Mouse (Mus musculus) E14TG2a.4 (cell line): ENCODE measurements around the gene Nek7.

ENCODE experiments used
- H3K27me3 ChIP-seq: 2 replicates; pipeline ENCODE4 v1.6.1; 2014; ENCODE audit warnings: low read length, control low read depth; ENCODE audit not compliant: insufficient read depth
- H3K36me3 ChIP-seq: 2 replicates; pipeline ENCODE4 v1.6.1; 2014; ENCODE audit warnings: low read length, control low read depth; ENCODE audit not compliant: insufficient read depth
- H3K4me1 ChIP-seq: replicated peaks from 2 replicates; pipeline ENCODE4 v1.6.1; 2014; ENCODE audit warnings: low read depth, low read length, control low read depth
- H3K4me3 ChIP-seq: replicated peaks from 2 replicates; pipeline ENCODE4 v1.5.1; 2014; ENCODE audit warnings: mild to moderate bottlenecking, low read length
- H3K9me3 ChIP-seq: 2 replicates; pipeline ENCODE4 v1.6.1; 2014; ENCODE audit warnings: low read length, control low read depth
- CTCF ChIP-seq: conservative IDR thresholded peaks from 2 replicates; pipeline ENCODE4 v1.5.1; 2014; ENCODE audit warnings: low read length
- NANOG ChIP-seq: IDR thresholded peaks from 2 replicates; pipeline ENCODE4 v1.6.1; 2014; ENCODE audit warnings: borderline replicate concordance, low read length, mixed read lengths
- POU5F1 ChIP-seq: IDR thresholded peaks from 2 replicates; pipeline ENCODE4 v1.6.1; 2014; ENCODE audit warnings: low read length, borderline replicate concordance

Nek7 gene

DNA sequence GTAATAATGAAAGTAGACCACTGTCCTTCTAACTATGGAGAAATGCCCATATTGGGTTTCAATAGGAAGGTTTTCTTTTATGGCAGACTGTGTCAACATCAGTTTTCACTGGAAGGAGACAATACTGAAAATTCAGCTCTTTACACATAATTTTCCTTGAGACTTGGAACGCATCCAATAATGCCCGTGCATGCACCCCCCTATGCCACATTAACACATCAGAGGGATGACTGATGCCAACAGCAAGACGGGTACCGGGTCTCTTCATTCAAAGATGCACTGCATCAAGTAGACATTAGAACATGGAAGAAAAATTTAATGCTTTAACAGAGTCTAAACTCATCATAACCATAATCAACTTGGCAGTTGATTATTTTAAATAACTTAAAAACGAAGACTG lies 101.7 kb downstream of the Nek7 start:
- TF ChIP-seq NANOG (no peak), CTCF (no peak), POU5F1 (no peak)
- no peak overlapping the region for H3K4me3 ChIP-seq
- H3K4me1 ChIP-seq: no peaks in the 10 kb centered on the region
- H3K27me3 ChIP-seq: no peaks in the 10 kb centered on the region
- H3K9me3 ChIP-seq: no peaks in the 10 kb centered on the region
- peaks cover 10% of the 10 kb centered on the region; the same call in 1 of the 2 replicates for H3K36me3 ChIP-seq

DNA sequence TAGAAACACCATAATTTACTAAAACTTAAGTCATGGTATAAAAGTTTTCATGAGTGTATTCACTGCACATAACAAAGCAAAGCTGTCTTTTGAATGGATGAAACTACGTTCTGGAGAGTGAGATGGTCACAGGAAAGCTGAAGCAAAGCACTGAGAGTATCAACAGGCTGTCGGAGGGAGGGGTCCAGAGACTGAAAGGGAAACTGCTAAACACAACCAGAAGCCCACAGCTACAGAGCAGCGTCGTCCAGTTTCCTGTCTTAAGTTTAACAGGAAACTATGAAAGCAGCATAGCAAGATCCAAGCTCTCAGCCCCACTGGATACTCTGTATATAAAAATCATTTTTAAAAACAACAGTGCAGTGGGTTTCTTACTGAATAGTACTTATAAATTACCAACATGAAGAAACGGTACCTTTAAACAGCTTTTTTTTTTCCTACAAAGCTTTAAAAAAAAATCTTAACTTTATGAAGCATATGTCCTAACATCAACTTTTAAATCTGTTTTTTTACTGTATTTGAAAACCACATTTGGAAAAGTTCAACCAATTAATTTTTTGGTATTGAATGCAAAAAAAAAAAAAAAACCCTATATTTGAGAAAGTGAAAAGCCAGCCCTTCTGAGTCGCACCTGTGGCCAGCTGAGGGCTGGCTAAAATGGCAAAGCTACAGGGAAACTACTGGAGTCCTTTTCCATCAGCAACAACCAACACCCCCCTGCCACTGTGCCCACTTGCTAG lies 102.4 kb downstream of the Nek7 start:
- TF ChIP-seq CTCF: no peak
- TF ChIP-seq NANOG: no peak
- no peak for TF ChIP-seq POU5F1
- peaks cover 10% of the 10 kb centered on the region; the same call in 1 of the 2 replicates for H3K36me3 ChIP-seq
- no peaks in the 10 kb centered on the region for H3K4me1 ChIP-seq
- H3K9me3 ChIP-seq: no peaks in the 10 kb centered on the region
- H3K27me3 ChIP-seq: no peaks in the 10 kb centered on the region
- H3K4me3 ChIP-seq: no peak overlapping the region

DNA sequence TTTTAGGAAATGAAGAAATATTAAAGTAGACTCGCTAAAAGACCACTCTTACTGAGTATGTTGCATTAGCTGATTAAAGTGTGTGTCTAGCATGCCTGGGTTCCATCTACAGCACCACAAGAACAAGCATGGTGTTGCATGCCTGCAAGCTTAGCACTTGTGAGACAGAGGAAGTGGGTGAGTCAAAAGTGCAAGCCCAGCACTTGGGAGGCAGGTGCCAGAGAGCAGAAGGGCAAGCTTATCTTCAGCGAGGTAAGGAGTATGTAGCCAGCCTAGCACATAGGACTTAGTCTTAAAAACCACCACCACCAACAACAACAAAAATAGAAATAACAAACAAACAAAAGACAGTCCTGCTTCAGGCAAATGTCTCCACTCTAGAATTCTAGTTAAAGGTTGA lies 103.0 kb downstream of the Nek7 start:
- Histone ChIP-seq H3K36me3 (peaks cover 10% of the 10 kb centered on the region), H3K9me3 (no peaks in the 10 kb centered on the region), H3K4me1 (no peaks in the 10 kb centered on the region), H3K27me3 (no peaks in the 10 kb centered on the region), H3K4me3 (no peak overlapping the region)
- TF ChIP-seq CTCF (no peak), POU5F1 (no peak)

DNA sequence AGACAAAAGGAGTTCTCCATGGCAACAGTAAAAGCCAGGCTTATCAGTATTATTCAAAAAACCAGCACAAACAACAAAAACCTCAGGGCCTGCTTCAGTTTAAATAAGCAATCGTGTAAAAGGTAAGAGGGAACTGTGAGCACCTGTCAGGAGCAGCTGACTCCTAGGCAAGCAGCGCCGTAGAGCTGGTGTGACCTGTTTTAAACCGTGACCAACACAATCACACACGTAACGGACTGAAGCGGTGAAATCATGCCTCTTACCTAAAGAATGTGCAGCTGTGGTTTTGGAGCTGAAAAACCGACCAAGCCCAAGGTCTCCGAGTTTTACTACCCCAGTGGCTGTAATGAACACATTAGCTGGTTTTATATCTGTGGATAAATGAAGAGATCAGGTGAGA lies 104.6 kb downstream of the Nek7 start:
- no peaks in the 10 kb centered on the region for H3K27me3 ChIP-seq
- H3K4me1 ChIP-seq: no peaks in the 10 kb centered on the region
- TF ChIP-seq NANOG: no peak
- no peak for TF ChIP-seq CTCF
- no peak for TF ChIP-seq POU5F1
- peaks cover 13% of the 10 kb centered on the region for H3K36me3 ChIP-seq
- no peak overlapping the region for H3K4me3 ChIP-seq
- H3K9me3 ChIP-seq: no peaks in the 10 kb centered on the region

DNA sequence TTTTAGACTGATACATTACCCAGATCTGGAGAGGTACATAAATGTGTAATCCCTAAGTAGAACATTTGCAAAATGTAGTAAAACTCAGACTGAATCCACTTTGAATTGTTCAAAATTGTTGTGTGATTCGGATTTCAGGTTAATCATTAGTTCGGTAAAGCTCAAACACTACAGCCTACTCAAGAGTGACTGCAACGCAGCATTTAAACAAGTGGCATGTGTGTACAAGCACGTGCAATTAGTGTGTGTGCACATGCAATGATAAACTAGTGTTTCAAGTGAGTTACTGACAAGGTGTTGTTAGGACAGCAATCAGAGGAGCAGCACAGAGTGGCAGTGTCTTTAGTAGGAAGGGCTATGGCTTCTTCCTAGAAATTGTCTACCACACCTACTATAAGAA lies 106.0 kb downstream of the Nek7 start:
- H3K9me3 ChIP-seq: no peaks in the 10 kb centered on the region
- H3K4me3 ChIP-seq: no peak overlapping the region
- H3K36me3 ChIP-seq: peaks cover 14% of the 10 kb centered on the region
- H3K27me3 ChIP-seq: no peaks in the 10 kb centered on the region
- no peak for TF ChIP-seq CTCF
- TF ChIP-seq POU5F1: no peak
- no peak for TF ChIP-seq NANOG
- H3K4me1 ChIP-seq: no peaks in the 10 kb centered on the region

DNA sequence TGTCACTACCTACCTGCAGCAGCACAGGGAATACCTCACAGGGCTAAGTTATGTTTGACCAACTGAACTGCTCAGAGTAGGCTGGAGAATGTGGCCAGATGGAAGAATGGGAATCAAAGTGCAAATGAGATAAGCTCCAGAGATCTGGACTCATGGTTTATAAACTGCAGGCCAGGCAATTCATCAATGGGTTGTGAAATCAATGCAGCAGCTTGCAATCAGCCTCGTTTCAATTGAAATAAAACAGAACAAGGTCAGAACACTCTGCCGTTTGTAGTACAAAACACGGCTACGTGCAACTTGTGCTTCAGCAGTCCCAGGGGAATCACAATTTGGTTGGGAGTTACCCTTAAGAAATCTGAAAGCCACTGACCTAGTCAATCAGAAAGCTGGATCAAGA lies 109.4 kb downstream of the Nek7 start:
- Histone ChIP-seq H3K27me3 (no peaks in the 10 kb centered on the region), H3K4me3 (no peak overlapping the region), H3K36me3 (peaks cover 9% of the 10 kb centered on the region; the same call in 1 of the 2 replicates), H3K4me1 (no peaks in the 10 kb centered on the region), H3K9me3 (no peaks in the 10 kb centered on the region)
- TF ChIP-seq POU5F1 (no peak), NANOG (no peak), CTCF (no peak)

DNA sequence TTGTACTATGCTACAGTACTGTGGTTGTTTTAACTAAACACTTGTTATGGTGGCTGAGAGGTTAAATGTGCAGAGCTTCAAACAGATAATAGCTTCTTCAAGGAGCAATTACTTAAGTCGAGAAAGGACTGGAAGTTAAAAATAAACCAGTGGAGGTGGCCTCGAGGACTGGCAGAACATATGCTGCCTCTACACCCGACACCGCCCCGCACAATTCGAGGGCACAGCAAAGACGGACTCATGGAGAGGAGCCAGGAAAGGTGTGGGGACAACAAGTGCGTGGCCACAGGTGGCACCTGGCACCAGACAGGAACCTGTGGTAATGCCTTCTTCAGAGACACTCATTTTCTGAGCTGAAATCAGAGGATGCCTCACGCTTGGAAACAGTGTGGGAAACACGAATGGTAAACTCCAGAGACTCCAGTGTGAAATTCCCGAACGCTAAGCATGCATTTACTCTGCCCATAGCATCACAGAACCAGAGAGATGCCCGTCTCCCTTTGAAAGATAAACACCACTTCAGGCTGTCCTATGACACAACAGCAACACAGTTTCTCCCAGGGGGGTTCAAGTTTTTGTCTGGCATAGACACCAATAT lies 112.4 kb downstream of the Nek7 start:
- peaks cover 14% of the 10 kb centered on the region; the same call in 1 of the 2 replicates for H3K4me1 ChIP-seq
- no peaks in the 10 kb centered on the region for H3K9me3 ChIP-seq
- no peak overlapping the region for H3K4me3 ChIP-seq
- peaks cover 4% of the 10 kb centered on the region; the same call in 1 of the 2 replicates for H3K36me3 ChIP-seq
- H3K27me3 ChIP-seq: no peaks in the 10 kb centered on the region
- no peak for TF ChIP-seq CTCF
- TF ChIP-seq NANOG: no peak
- no peak for TF ChIP-seq POU5F1

DNA sequence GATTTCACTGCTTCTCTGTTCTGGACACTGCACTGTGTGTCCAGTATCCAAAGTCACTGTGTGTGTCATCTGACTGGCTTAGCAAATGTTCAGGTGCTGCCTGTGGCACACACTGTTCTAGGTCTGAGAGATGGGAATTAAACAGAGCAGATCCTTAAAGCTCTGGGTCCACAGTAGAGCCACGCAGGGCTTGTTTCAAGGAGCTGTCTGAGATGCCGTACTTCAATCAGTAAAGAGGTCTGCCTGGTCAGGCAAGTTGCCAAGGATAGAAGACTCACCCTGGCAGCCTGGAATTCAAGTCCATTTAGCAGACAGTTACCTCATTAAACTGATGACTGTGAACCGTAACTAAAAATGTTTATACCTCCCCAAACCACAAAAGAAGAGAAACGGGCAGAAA lies 112.9 kb downstream of the Nek7 start:
- TF ChIP-seq CTCF: no peak
- TF ChIP-seq POU5F1: no peak
- no peak for TF ChIP-seq NANOG
- Histone ChIP-seq H3K27me3 (no peaks in the 10 kb centered on the region), H3K4me1 (peaks cover 14% of the 10 kb centered on the region; the same call in 1 of the 2 replicates), H3K36me3 (peaks cover 4% of the 10 kb centered on the region; the same call in 1 of the 2 replicates), H3K9me3 (no peaks in the 10 kb centered on the region), H3K4me3 (no peak overlapping the region)

DNA sequence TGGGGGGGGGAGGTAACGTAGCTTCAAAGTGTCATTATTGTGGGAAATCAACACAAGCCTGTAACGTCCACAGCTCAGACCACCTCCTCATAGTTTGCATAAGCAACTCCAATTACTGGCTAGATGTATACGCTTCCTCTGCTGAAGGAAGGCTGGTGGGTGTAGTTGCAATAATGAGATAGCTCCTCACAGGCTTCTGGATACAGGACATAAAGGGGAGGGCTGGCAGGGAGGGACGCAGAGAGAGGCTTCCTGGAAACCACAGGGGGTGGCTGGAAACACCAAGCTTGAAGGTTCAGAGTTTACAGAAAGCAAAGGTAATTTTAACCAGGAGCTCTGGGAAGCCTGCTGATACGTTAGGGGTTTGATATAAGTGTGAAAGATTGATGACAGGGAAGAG lies 115.7 kb downstream of the Nek7 start:
- TF ChIP-seq CTCF (no peak), NANOG (no peak), POU5F1 (no peak)
- Histone ChIP-seq H3K36me3 (no peaks in the 10 kb centered on the region), H3K9me3 (no peaks in the 10 kb centered on the region), H3K4me3 (no peak overlapping the region), H3K4me1 (peaks cover 14% of the 10 kb centered on the region; the same call in 1 of the 2 replicates), H3K27me3 (no peaks in the 10 kb centered on the region)

DNA sequence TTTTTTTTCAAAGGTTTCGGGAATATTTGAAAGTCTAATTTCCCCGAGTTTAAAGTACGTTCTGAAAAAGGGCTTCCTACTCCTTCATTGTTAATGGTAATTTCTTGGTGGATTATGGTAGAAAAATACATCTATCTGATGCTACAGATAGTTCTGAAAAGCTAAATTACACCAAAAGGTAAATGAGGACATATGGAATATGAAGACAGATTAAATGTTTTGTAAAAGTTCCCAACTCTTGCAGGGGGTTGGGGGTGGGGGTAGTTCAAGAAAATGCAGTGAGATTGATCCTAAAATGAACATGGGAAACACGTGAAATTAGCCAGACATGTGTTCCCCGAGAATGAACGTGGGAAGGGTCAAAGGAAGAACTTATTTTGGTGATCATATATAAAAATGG lies 119.2 kb downstream of the Nek7 start:
- TF ChIP-seq NANOG: no peak
- TF ChIP-seq CTCF: no peak
- TF ChIP-seq POU5F1: no peak

More for the DNA sequence above, 119.2 kb downstream of the Nek7 start:
- no peaks in the 10 kb centered on the region for H3K27me3 ChIP-seq
- no peaks in the 10 kb centered on the region for H3K9me3 ChIP-seq
- no peak overlapping the region for H3K4me3 ChIP-seq
- H3K4me1 ChIP-seq: peaks cover 14% of the 10 kb centered on the region; the same call in 1 of the 2 replicates
- H3K36me3 ChIP-seq: 0 out of 2 replicates have a peak, but pooled peaks cover 4% of the 10 kb centered on the region
